Mouse (Mus musculus) lung, embryonic 14.5 days (tissue): Measurements from ENCODE around the gene Slc41a3. TPM values are rescaled to one million over a fixed set of nuclear protein-coding genes. Genes with fewer than 3 reads are reported as not detected.
"Not testable (repeated sequence)": the region's sequence is repeated elsewhere in the genome, so short reads cannot be mapped to it uniquely, and the experiment has no call there.

Source experiments
- ATAC-seq: fragments of 200-750 bp; cut with Nextera tagmentation; 2 replicates; pipeline ENCODE4 v1.8.0; 2017; ENCODE audit warnings: mild to moderate bottlenecking, moderate TSS enrichment, moderate library complexity; ENCODE audit not compliant: insufficient read depth
- DNase-seq: peaks from one replicate; pipeline ENCODE4 v3.0.0-alpha.2; 2015
- H3K27ac ChIP-seq: fragments of 300-500 bp; sonication (generic); 2 replicates; pipeline ENCODE4 v1.5.1; 2014; ENCODE audit warnings: low read depth, mild to moderate bottlenecking, moderate library complexity
- H3K27me3 ChIP-seq: fragments of 300-500 bp; sonication (generic); 2 replicates; pipeline ENCODE4 v1.6.1; 2014; ENCODE audit warnings: low read length, control low read depth; ENCODE audit not compliant: insufficient read depth
- H3K36me3 ChIP-seq: fragments of 300-500 bp; sonication (generic); 2 replicates; pipeline ENCODE4 v1.6.1; 2014; ENCODE audit warnings: control low read depth; ENCODE audit not compliant: insufficient read depth
- H3K4me1 ChIP-seq: fragments of 300-500 bp; sonication (generic); 2 replicates; pipeline ENCODE4 v1.6.1; 2014; ENCODE audit warnings: antibody characterized with exemption, control low read depth; ENCODE audit not compliant: insufficient read depth
- H3K4me2 ChIP-seq: fragments of 300-500 bp; sonication (generic); 2 replicates; pipeline ENCODE4 v1.6.1; 2014; ENCODE audit warnings: mild to moderate bottlenecking
- H3K4me3 ChIP-seq: fragments of 300-500 bp; sonication (generic); 2 replicates; pipeline ENCODE4 v1.5.1; 2014; ENCODE audit warnings: low read depth, low read length
- H3K9ac ChIP-seq: fragments of 300-500 bp; sonication (generic); 2 replicates; pipeline ENCODE4 v1.6.1; 2014
- H3K9me3 ChIP-seq: fragments of 300-500 bp; sonication (generic); 2 replicates; pipeline ENCODE4 v1.6.1; 2016; ENCODE audit warnings: low read depth, low read length, control low read depth
- CTCF ChIP-seq: IDR thresholded peaks from 2 replicates; pipeline ENCODE4 v1.5.1; 2016; ENCODE audit warnings: antibody characterized with exemption, low read depth
- WGBS: fragments of 180-500 bp; shearing (Covaris S2); extraction: QIAGEN DNeasy Blood & Tissue Kit; methylation state at CpG from one replicate; pipeline ENCODE4 v1.1.7; 2014; 5-methylcytosine and 5-hydroxymethylcytosine counted together
- polyA plus RNA-seq: library from polyadenylated mRNA; unstranded; fragments of >200 nt; fragmentation: Nextera tagmentation; extraction: Ambion mirVana; gene quantifications from 2 replicates; pipeline ENCODE4 v1.2.1, GENCODE M21; 2014

Slc41a3 gene
- polyA plus RNA-seq, 1 experiment from 2014 or later, result 4.7 TPM

DNA sequence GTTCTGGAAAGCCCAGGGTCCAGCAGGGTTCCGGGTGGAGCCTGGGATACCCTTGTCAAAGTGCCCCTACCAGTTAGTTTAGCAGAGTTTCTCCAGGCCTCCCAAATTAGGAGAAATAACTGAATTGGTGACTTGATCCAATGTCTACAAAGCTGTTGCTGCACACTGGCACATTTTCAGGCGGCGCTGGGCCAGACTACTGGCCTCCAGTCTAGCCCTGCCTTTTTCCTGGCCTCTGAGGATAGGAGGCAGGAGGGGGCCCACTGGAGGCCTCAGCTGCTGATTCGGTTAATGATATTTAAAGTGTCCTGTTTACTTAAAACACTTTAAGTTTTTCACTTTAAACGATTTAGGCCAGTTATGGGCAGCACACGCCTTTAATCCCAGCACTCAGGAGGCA is 19.7 kb downstream of the Slc41a3 start:
- Histone ChIP-seq H3K4me2 (no peak overlapping the region; the same call in 1 of the 2 replicates), H3K4me1 (peaks cover 10% of the 10 kb centered on the region), H3K9ac (no peak overlapping the region), H3K4me3 (no peak overlapping the region), H3K9me3 (no peaks in the 10 kb centered on the region), H3K27me3 (no peaks in the 10 kb centered on the region), H3K27ac (no peak overlapping the region), H3K36me3 (no peaks in the 10 kb centered on the region)
- 55% methylated on average over 6 of the region's 6 CpGs for WGBS
- no peak for TF ChIP-seq CTCF
- DNase-seq (peak; percentile 64), ATAC-seq (no peak)

DNA sequence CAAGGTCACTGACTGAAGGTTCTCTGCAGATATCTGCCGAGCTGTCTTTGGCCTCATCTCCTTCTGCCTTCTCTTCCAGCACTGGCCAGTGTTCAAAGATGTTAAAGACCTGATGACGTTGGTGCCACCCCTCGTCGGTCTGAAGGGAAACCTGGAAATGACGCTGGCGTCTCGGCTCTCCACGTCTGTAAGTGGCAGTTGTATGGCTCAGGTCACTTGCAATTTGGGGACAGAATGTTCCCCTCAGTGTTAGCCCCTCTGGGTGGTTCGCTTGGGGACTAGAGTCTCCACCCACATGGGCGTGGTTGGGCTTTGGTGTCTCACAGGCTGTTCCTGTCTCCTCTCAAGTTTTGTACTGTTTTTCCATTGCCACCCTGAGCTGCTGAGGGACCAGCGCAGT is 20.2 kb downstream of the Slc41a3 start:
- ATAC-seq, result no peak

DNA sequence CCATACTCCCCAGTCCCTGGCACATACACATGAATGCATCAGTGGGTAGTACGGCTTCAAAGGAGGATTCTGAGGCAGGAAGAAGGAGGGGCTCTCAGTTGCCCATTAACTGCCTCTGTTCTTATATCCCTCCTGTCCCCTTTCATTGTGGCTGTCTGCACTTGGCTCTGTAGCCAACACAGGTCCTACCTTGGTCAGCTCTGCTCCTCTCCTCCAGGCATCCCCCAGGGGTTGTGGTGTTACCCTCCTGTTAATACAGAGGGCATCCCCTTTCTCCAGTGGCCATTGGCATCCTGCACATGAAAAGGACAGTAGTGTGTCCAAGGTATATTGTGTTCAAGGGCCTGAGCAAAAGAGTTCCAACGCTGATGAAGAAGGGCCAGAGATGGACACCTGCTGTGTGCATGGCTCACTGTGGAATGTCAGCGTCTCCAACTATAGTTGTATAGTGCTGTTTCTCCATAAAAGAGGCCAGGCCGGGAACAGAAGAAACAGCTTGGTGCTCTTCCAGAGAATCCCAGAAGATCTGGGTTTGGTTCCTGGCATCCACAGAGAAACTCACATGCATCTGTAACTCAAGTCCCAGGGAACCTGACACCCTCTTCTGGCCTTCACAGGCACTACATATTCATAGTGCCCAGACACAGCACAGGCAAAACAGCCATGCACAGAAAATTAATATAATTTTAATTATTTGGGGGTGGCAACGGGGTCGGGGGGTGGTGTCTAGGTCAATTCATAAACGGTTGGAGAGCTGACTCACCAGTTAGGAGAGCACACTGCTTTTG is 20.9 kb downstream of the Slc41a3 start:
- H3K4me1 ChIP-seq, result peaks cover 9% of the 10 kb centered on the region; the same call in 1 of the 2 replicates
- H3K27me3 ChIP-seq, result no peaks in the 10 kb centered on the region
- H3K4me3 ChIP-seq, result no peak overlapping the region
- no peak for ATAC-seq
- no peak overlapping the region for H3K9ac ChIP-seq
- no peak overlapping the region for H3K27ac ChIP-seq
- H3K9me3 ChIP-seq, result no peaks in the 10 kb centered on the region
- WGBS, result 78% methylated on average over 7 of the region's 7 CpGs
- DNase-seq, result no peak
- H3K36me3 ChIP-seq, result no peaks in the 10 kb centered on the region
- H3K4me2 ChIP-seq, result no peak overlapping the region
- 0 out of 2 replicates have a peak, but pooled peaks have one; percentile 19 for TF ChIP-seq CTCF

More for the DNA sequence above, 20.2 kb downstream of the Slc41a3 start:
- H3K4me3 ChIP-seq, result no peak overlapping the region
- no peak overlapping the region for H3K27ac ChIP-seq
- H3K4me2 ChIP-seq, result no peak overlapping the region; the same call in 1 of the 2 replicates
- peaks cover 9% of the 10 kb centered on the region; the same call in 1 of the 2 replicates for H3K4me1 ChIP-seq
- no peaks in the 10 kb centered on the region for H3K9me3 ChIP-seq
- no peak for DNase-seq
- H3K27me3 ChIP-seq, result no peaks in the 10 kb centered on the region
- 69% methylated on average over 11 of the region's 11 CpGs for WGBS
- TF ChIP-seq CTCF, result no peak
- no peaks in the 10 kb centered on the region for H3K36me3 ChIP-seq
- no peak overlapping the region for H3K9ac ChIP-seq

DNA sequence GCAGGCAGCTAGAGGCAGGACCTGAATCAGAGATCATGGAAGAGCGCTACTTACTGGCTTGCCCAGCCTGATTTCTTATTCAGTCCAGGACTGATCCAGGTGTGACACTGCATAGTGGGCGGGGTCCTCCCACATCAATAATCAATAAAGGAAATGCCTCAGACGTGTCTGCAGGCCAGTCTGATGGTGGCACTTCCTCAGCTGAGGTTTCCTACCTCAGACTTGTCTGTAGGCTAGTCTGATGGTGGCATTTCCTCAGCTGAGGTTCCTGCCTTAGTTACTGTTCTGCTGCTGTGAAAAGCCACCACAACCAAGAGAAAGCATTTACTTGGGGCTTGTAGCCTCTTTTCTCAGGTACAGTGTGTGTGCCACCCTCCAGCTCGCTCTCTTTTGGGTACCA is 23.0 kb downstream of the Slc41a3 start:
- Histone ChIP-seq H3K27ac (no peak overlapping the region), H3K4me3 (no peak overlapping the region), H3K4me1 (peaks cover 4% of the 10 kb centered on the region; the same call in 1 of the 2 replicates), H3K4me2 (no peak overlapping the region), H3K9me3 (no peaks in the 10 kb centered on the region), H3K36me3 (no peaks in the 10 kb centered on the region), H3K9ac (no peak overlapping the region), H3K27me3 (no peaks in the 10 kb centered on the region)
- TF ChIP-seq CTCF, result no peak
- WGBS, result 83% methylated on average over 4 of the region's 4 CpGs
- DNase-seq (no peak), ATAC-seq (no peak)

DNA sequence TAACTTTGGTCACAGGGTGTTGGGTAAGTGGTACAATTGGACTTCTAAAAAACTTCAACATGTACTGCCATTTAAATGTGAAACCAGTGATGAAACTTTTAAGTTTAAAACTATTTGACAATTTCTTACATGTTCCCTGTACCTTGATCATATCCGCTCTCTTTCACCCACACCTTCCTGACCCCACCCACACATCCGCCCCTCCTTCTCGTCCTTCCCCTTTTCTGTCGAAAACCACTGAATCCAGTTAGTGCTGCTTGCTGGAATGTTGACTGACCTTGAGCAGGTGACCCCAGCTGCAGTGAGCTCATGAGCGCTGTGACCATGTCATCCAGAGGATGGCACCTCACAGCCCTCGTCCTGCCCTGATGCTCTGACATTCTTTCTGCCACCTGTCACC is 25.0 kb downstream of the Slc41a3 start:
- WGBS, result 71% methylated on average over 6 of the region's 6 CpGs
- Histone ChIP-seq H3K4me2 (no peak overlapping the region), H3K9me3 (no peaks in the 10 kb centered on the region), H3K9ac (no peak overlapping the region), H3K27me3 (no peaks in the 10 kb centered on the region), H3K36me3 (no peaks in the 10 kb centered on the region), H3K4me3 (no peak overlapping the region), H3K27ac (no peak overlapping the region), H3K4me1 (no peaks in the 10 kb centered on the region)
- no peak for DNase-seq
- ATAC-seq, result no peak
- no peak for TF ChIP-seq CTCF

DNA sequence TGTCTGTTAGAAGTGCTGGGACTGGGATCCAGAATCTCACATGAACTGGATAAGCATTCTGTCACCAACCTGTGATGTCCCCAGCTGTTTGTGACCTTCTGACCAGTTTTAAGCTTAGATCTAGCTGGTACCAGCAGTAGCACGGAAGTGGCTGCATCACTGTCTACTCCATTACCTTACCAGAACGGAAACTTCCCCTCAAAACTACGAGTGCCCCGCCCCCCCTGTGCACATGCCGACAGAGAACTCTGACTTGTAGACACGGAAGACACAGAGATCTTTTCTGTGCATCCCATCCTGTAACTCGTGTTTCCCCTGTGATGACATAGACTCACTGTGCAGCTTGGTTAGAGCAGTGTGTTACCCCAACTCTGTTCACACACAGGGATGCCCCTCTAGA is 25.9 kb downstream of the Slc41a3 start:
- H3K4me2 ChIP-seq, result no peak overlapping the region
- H3K4me3 ChIP-seq, result no peak overlapping the region
- no peak overlapping the region for H3K27ac ChIP-seq
- ATAC-seq, result no peak
- H3K9ac ChIP-seq, result no peak overlapping the region
- 90% methylated on average over 7 of the region's 7 CpGs for WGBS
- H3K27me3 ChIP-seq, result no peaks in the 10 kb centered on the region
- DNase-seq, result no peak
- H3K9me3 ChIP-seq, result no peaks in the 10 kb centered on the region
- no peaks in the 10 kb centered on the region for H3K4me1 ChIP-seq
- no peak for TF ChIP-seq CTCF
- no peaks in the 10 kb centered on the region for H3K36me3 ChIP-seq

DNA sequence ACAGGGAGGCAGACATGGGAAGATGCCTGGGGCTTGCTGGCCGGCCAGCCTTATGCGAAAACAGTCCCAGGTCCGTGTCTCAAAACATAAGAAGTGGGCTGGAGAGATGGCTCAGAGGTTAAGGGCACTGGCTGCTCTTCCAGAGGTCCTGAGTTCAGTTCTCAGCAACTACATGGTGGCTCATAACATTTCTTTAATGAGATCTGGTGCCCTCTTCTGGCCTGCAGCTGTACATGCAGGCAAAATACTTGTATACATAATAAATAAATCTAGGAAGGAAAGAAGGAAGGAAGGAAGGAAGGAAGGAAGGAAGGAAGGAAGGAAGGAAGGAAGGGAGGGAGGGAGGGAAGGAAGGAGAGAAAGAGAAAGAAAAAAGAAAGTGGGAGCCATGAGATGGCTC is 28.0 kb downstream of the Slc41a3 start:
- not testable (repeated sequence) for H3K4me3 ChIP-seq, ATAC-seq, H3K4me2 ChIP-seq, H3K9ac ChIP-seq, H3K27me3 ChIP-seq, H3K36me3 ChIP-seq, H3K27ac ChIP-seq, H3K4me1 ChIP-seq, H3K9me3 ChIP-seq
- peak; percentile 35 for TF ChIP-seq CTCF
- 64% methylated on average over 3 of the region's 3 CpGs for WGBS
- peak; percentile 39 for DNase-seq
